In genomic region chr2:65811203-65811602, GRCm38 (mm10) we compare ENCODE assay signal across 9 mouse cellular contexts. TPM values are rescaled to one million over a fixed set of nuclear protein-coding genes. Genes with fewer than 3 reads are reported as not detected.
A peak's percentile ranks its signal among the peaks of the same experiment; 100 is the strongest.
DNase-seq lines count a peak whose midpoint lies in the region; ATAC-seq and TF ChIP-seq lines count a peak whose summit lies in the region.
"Not testable (repeated sequence)": the region's sequence is repeated elsewhere in the genome, so short reads cannot be mapped to it uniquely, and the experiment has no call there.
"Had no signal": no experiment of that assay in that cellular context is flagged by ENCODE, and none has a peak within 500 bp of the region (broad histone marks: within the 10 kb centered on the region; RNA-seq: fewer than 3 reads in every experiment).

No protein-coding gene starts in this region.

- H3K4me1 ChIP-seq in forebrain, postnatal 0 days (ENCODE audit: insufficient read depth) = not testable (repeated sequence)

- H3K9ac ChIP-seq in forebrain, postnatal 0 days = not testable (repeated sequence)

- H3K4me3 ChIP-seq in forebrain, postnatal 0 days (ENCODE audit: low read depth, low read length) = not testable (repeated sequence)

- peak; percentile 63 for ATAC-seq in CD4-positive, CD25-positive, alpha-beta regulatory T cell, adult 4 months
- ATAC-seq in forebrain, postnatal 0 days = peak; percentile 56; the same call in 1 of the 2 replicates
- ATAC-seq in inflammation-experienced regulatory T-cells, adult 6 months = peak; percentile 51

- not testable (repeated sequence) for H3K4me2 ChIP-seq in forebrain, postnatal 0 days (ENCODE audit: low read depth)

- not testable (repeated sequence) for H3K27ac ChIP-seq in forebrain, postnatal 0 days (ENCODE audit: low read depth, low read length)

- 76% methylated on average over 6 of the region's 6 CpGs for WGBS in forebrain, postnatal 0 days

- TF ChIP-seq CTCF in forebrain, postnatal 0 days (IDR thresholded peaks at IDR 0.05; ENCODE audit: low read depth) = not testable (repeated sequence)

- H3K27me3 ChIP-seq in forebrain, postnatal 0 days (ENCODE audit: insufficient read depth, low read length) = not testable (repeated sequence)

- H3K9me3 ChIP-seq in forebrain, postnatal 0 days (ENCODE audit: low read length) = not testable (repeated sequence)

- not testable (repeated sequence) for H3K36me3 ChIP-seq in forebrain, postnatal 0 days (ENCODE audit: insufficient read depth)

- peak; percentile 25 for DNase-seq in CD4-positive, CD25-positive, alpha-beta regulatory T cell, adult 2 months (ENCODE audit: low read depth, low spot score)
- not testable (repeated sequence) for DNase-seq in forebrain, postnatal 0 days
- DNase-seq in lung, postnatal 36 days = peak; percentile 8

RNA-seq across cellular contexts. Expression of gene Csrnp3, which starts 34.4 kb away (rescaled TPM):
- not detected for polyA plus RNA-seq in CD4-positive, CD25-positive, alpha-beta regulatory T cell, adult 4 months (2017; shearing (Covaris generic))
- 89.7 and 98.2 TPM in 2 replicates for total RNA-seq in forebrain, postnatal 0 days (2014; rRNA removed)
- 28.1 and 46.2 TPM in 2 replicates for polyA plus RNA-seq in forebrain, postnatal 0 days (2015; fragmentation: Nextera tagmentation; extraction: Ambion mirVana)
- polyA plus RNA-seq in inflammation-experienced regulatory T-cells, adult 6 months (2017; shearing (Covaris generic)) = not detected
- total RNA-seq: MEL had no signal
- polyA plus RNA-seq: C2C12, G1E, Patski had no signal

Comparison
In these comparisons a context has a peak if more than half of its experiments do, and no peak if none do; other contexts are left out.
1. RNA of gene Csrnp3, which starts 34.4 kb away (polyA plus RNA-seq): 28.1 to 46.2 TPM in forebrain, postnatal 0 days; not detected in CD4-positive, CD25-positive, alpha-beta regulatory T cell, adult 4 months and not detected in inflammation-experienced regulatory T-cells, adult 6 months; every median in the first group is over 10 times any median in the second.
2. Peak in every context shown above with its lines, with median percentiles within 50 percentile points of each other: ATAC-seq.